Mouse (Mus musculus) spleen, adult 2 months (tissue): ENCODE measurements around the gene Msh6. TPM values are rescaled to one million over a fixed set of nuclear protein-coding genes. Genes with fewer than 3 reads are reported as not detected.
"Not testable (repeated sequence)": the region's sequence is repeated elsewhere in the genome, so short reads cannot be mapped to it uniquely, and the experiment has no call there.

Experiments used
- DNase-seq, 2 experiments: peaks; one replicate each; pipeline versions ENCODE4 v3.0.0 to v3.0.0-alpha.2; 2012 to 2021; ENCODE audit warnings: low spot score in 2 of 2, low read depth in 1 of 2
- H3K27ac ChIP-seq: fragments of 200-500 bp; 2 replicates; pipeline ENCODE4 v1.5.1; 2012; ENCODE audit warnings: low read length, inconsistent platforms; ENCODE audit not compliant: insufficient read depth
- H3K27me3 ChIP-seq: fragments of 200-500 bp; 2 replicates; pipeline ENCODE4 v1.6.1; 2012; ENCODE audit warnings: mild to moderate bottlenecking, moderate library complexity, low read length, inconsistent platforms; ENCODE audit not compliant: control insufficient read depth, insufficient read depth
- H3K36me3 ChIP-seq: fragments of 200-500 bp; 2 replicates; pipeline ENCODE4 v1.6.1; 2012; ENCODE audit warnings: mild to moderate bottlenecking, low read length, inconsistent platforms; ENCODE audit not compliant: control insufficient read depth, insufficient read depth
- H3K4me1 ChIP-seq: fragments of 200-500 bp; 2 replicates; pipeline ENCODE4 v1.6.1; 2011; ENCODE audit warnings: inconsistent platforms; ENCODE audit not compliant: control insufficient read depth, insufficient read depth, insufficient read length
- H3K4me3 ChIP-seq: fragments of 200-500 bp; 2 replicates; pipeline ENCODE4 v1.5.1; 2011; ENCODE audit warnings: mild to moderate bottlenecking, inconsistent platforms; ENCODE audit not compliant: insufficient read depth, insufficient read length; ENCODE audit errors: extremely low read depth
- CTCF ChIP-seq: fragments of 200-500 bp; IDR thresholded peaks from 2 replicates; pipeline ENCODE4 v1.5.1; 2011; ENCODE audit warnings: mild to moderate bottlenecking, inconsistent platforms; ENCODE audit not compliant: insufficient read depth, insufficient read length, insufficient replicate concordance; ENCODE audit errors: extremely low read depth
- POLR2A ChIP-seq: fragments of 200-500 bp; IDR thresholded peaks from 2 replicates; pipeline ENCODE4 v1.6.1; 2011; ENCODE audit warnings: low read depth, low read length, inconsistent platforms
- WGBS: fragments of 180-500 bp; shearing (Covaris S2); methylation state at CpG from one replicate; pipeline ENCODE4 v1.1.7; 2018; 5-methylcytosine and 5-hydroxymethylcytosine counted together
- polyA plus RNA-seq: library from polyadenylated mRNA; depleted of rRNA; stranded (reverse); fragments of >200 nt; gene quantifications from 2 replicates; pipeline ENCODE4 v1.2.3, GENCODE M21; 2012

Msh6 gene
- polyA plus RNA-seq, 1 experiment = 2.8 TPM

DNA sequence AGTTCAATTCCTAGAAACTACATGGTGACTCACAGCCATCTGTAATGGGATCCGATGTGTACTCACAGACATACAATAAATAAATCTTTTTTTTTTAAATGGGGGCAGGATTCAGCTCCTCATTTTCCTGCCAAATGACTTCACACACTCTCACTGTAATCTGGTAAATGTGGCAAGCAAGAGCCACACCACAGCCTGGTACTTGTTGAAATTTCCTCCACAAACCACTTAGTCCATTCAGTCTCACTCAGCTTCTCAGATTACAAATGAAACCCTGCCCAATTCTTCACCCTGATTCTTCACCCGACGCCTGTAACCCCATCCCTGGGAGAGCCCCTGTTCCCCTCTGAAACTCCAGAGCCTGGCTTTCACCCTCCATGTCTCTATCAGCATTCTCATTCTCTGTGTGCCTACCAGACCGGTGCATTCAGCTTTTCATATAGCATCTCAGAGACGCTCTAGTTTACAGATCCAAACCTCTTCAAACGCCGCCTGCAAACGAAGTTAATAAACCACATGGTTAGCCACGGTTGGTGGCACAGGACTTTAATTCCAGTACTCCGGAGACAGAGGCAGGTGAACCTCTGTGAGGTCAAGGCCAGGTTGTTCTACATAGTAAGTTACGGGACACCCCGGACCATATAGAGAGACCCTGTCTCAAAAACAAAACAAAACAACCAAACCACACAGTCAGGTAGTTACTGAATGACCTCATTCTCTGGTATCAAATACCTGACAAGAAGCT, 17.6 kb upstream of the Msh6 start:
- no peak for TF ChIP-seq CTCF
- no peak for TF ChIP-seq POLR2A
- WGBS = 88% methylated on average over 12 of the region's 12 CpGs
- DNase-seq = no peak
- Histone ChIP-seq H3K27me3 (no peaks in the 10 kb centered on the region), H3K4me1 (no peaks in the 10 kb centered on the region), H3K4me3 (no peak overlapping the region), H3K27ac (no peak overlapping the region), H3K36me3 (no peaks in the 10 kb centered on the region)

DNA sequence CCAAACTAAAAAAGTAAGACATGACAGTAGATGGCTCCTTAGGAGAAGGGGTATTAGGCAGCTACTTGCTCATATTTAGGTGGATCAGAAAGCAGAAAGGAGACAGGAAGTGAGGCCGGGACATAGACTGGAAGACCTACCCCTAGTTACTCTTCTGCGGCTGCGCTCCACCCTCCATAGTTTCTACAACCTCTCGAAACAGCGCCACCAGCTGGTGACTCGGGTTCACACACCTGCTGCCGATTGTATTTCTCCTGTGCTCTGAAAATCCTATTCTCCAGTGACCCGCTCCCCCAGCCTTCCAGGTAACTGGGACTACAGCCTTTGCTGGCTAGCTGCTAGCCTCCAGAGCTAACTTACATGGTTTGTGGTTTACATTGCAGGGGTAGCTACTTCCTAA, 16.6 kb upstream of the Msh6 start:
- 74% methylated on average over 8 of the region's 8 CpGs for WGBS
- H3K36me3 ChIP-seq = no peaks in the 10 kb centered on the region
- TF ChIP-seq POLR2A (no peak), CTCF (no peak)
- H3K4me3 ChIP-seq = no peak overlapping the region
- DNase-seq = no peak
- H3K4me1 ChIP-seq = no peaks in the 10 kb centered on the region
- no peaks in the 10 kb centered on the region for H3K27me3 ChIP-seq
- H3K27ac ChIP-seq = no peak overlapping the region

DNA sequence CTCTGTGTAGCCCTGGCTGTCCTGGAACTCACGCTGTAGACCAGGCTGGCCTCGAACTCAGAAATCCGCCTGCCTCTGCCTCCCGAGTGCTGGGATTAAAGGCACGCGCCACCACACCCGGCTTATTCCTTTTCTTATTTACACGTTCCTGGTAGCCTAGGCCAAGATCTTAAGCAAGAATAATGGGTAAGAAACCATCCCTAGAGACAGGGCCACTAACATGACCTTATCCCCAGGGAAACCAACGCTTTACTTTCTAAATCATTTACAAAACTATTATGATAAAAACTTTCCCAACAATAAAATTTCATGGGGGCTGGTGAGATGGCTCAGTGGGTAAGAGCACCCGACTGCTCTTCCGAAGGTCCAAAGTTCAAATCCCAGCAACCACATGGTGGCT, 15.5 kb upstream of the Msh6 start:
- DNase-seq, H3K4me1 ChIP-seq, H3K27ac ChIP-seq, H3K4me3 ChIP-seq, H3K27me3 ChIP-seq, H3K36me3 ChIP-seq: not testable (repeated sequence)
- 95% methylated on average over 11 of the region's 11 CpGs for WGBS

DNA sequence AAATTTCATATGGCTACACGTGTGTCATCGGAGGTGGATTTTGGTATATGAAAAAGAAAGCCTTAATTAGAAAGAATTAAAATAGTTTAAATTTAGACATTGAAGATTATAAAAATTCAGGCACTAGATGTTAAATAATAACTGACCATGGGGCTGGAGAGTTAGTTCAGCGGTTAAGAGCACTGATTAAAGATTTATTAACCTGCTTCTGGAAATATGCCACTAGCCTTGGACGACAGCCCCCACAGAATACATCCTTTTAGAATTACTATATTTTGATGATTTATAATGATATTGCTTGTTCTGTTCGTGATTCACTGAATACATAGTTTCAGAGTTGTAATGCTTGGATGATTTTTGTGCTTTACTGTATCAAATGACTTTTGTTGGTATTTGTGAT, 14.9 kb upstream of the Msh6 start:
- 90% methylated on average over 5 of the region's 5 CpGs for WGBS

DNA sequence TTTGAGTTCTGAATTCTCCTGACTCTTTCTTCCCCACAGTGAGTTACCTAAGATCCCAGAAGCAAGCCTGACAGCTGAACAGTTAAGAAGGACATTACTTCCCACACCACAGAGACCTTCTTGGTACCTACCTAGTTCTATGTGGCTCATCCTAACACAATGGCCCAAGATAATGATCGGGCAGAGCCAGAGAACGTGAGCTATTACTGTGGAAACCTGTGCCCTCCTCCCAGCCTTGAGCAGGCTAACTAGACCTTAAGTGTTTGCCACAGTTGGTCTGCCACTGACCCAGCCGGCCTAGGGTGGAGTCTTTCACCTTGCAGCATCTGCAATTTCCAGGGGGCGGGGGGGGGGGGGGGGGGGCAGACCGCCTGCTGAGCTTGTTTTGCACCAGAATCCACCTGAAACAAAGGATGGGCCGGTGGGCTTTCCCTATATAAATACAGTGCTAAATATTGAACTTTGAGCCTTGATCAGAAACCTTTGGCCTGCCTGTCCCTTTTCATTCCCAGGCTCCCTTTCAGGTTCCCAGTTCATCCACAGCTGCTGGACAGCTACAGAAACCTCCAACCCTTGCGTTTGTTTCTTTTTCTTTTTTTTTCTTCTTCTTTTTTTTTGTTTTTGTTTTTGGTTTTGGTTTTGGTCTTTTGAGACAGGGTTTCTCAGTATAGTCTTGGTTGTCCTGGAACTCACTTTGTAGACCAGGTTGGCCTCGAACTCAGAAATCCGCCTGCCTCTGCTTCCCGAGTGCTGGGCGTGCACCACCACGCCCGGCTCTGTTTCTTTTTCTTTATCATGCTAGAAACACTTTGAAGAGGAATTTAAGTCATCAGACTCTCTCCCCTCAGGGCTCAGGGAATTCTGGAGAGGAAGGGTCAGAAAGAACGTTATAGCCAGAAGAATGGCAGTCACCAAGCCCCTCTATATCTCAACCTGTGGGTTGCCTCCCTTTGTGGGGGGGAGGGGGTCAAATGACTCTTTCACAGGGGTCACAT, 11.5 kb upstream of the Msh6 start:
- H3K27me3 ChIP-seq = no peaks in the 10 kb centered on the region; the same call in 1 of the 2 replicates
- no peak for TF ChIP-seq CTCF
- no peak for TF ChIP-seq POLR2A
- no peak overlapping the region for H3K27ac ChIP-seq
- WGBS = 93% methylated on average over 14 of the region's 14 CpGs
- H3K4me1 ChIP-seq = no peaks in the 10 kb centered on the region
- DNase-seq = no peak
- H3K4me3 ChIP-seq = no peak overlapping the region
- H3K36me3 ChIP-seq = no peaks in the 10 kb centered on the region

More for the DNA sequence above, 14.9 kb upstream of the Msh6 start:
- H3K4me3 ChIP-seq, H3K27me3 ChIP-seq, H3K4me1 ChIP-seq, DNase-seq, H3K36me3 ChIP-seq, H3K27ac ChIP-seq: not testable (repeated sequence)

DNA sequence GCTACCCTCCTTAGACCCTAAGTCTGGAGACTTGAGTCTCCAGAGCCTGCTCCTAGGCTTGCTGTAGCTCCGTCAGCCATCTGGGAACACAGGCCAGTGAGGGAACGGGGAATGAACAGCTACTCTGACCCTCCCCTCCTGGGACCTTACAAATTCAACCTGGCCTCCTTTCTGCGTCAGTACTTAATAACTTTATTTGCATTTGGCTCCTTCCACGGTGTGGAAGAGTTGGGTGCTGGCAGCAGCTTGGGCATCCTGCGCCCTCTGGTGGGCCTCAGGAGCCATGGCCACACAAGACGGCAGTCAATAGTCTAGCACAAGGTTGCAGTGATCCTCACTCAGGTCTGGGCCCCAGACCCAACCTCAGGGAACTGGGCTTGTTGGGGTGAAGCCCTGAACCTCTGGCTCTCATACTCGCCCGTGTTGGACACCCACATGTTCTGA, 6.4 kb upstream of the Msh6 start:
- H3K27ac ChIP-seq, H3K36me3 ChIP-seq, H3K4me1 ChIP-seq, H3K4me3 ChIP-seq, H3K27me3 ChIP-seq, DNase-seq: not testable (repeated sequence)
- 76% methylated on average over 6 of the region's 8 CpGs for WGBS

DNA sequence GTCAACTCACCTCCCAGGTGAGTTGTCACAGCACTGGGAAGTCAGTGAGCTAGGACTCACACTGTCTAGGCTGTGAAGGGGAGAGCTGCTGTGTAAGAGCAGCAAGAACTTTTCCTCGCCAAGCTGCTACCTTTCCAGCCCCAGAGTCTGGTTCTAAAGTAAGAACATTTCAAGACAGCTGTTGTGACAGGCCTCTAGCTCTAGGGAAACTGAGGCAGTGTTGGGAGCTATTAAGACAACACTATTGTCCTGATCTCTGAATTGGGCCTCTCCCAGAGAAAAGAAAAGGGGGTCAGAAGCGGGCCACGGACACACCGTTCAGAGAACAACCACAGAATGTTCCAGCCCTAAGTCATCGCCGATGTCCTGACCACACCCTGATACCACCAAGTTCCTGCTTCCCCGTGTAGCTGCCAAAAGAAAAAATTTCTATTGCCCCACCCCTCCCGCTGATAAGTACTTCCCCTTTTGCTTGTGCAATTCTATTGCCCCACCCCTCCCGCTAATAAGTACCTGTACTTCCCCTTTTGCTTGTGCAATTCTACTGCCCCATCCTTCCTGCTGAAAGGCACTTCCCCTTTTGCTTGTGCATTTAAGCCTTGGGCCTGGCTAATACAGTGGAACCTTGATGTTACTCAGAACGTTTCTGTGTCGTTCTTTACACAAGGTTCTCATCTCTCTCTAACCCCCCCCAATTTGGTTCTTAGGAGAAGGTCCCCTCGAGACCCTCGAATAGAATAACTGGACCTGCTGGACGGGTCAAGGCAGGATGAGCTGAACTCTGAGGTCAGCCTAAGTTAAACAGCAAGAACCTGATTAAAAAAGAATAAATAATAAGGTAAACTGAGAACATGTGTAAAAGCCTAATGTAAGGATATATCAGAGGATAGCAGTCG, 2.9 kb upstream of the Msh6 start:
- H3K36me3 ChIP-seq, DNase-seq, H3K4me1 ChIP-seq, H3K27me3 ChIP-seq, H3K4me3 ChIP-seq: not testable (repeated sequence)
- WGBS = 61% methylated on average over 15 of the region's 15 CpGs
- peak overlapping the region; percentile 48; the same call in 1 of the 2 replicates for H3K27ac ChIP-seq
